Mouse (Mus musculus) heart, postnatal 0 days (tissue): ENCODE results near the gene Cct8.

ENCODE experiments used
- CTCF ChIP-seq: IDR thresholded peaks from 2 replicates; pipeline ENCODE4 v1.5.1; 2016; ENCODE audit warnings: antibody characterized with exemption, control low read depth, low read depth
- EP300 ChIP-seq: IDR thresholded peaks from 2 replicates; pipeline ENCODE4 v1.6.1; 2016; ENCODE audit warnings: antibody characterized with exemption, low read depth

DNA sequence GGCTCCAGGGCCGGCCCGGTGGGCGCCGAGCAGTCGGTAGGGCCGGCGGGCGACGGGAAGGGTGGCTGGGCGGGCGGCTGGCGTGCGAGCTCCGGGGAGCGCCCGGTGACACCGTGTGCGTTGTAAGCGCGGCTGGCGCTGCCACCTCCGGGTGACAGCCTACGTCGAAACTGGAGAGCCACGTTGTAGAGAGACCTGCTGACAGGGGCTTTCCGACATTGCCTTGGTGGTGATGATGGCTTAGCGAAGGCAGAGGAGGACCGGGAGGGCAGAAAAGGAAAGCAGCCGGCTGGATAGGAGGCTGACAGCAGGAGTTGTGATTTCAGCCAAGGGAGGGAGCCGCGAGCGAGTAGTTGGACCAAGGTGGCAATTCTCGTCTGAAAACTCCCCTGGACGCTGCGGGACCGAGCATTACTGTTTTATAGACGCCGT lies 40.5 kb downstream of the Cct8 start:
- TF ChIP-seq CTCF: no peak
- TF ChIP-seq EP300: no peak
